22 mouse cellular contexts compared by ENCODE assay signal in genomic region chr1:93142871-93143270, GRCm38 (mm10). TPM values are rescaled to one million over a fixed set of nuclear protein-coding genes. Genes with fewer than 3 reads are reported as not detected.
"Had no signal": no experiment of that assay in that cellular context is flagged by ENCODE, and none has a peak within 500 bp of the region (broad histone marks: within the 10 kb centered on the region; RNA-seq: fewer than 3 reads in every experiment).

No protein-coding gene starts in this region.

- DNase-seq: lung, adult 2 months; lung, postnatal 14 days; lung, postnatal 36 days; right cerebral cortex, postnatal 25 days; right cerebral cortex, postnatal 4 days; spleen, adult 18-20 months; thymus, adult 18-20 months; thymus, postnatal 14 days; thymus, postnatal 36 days had no signal

RNA-seq across cellular contexts. Expression of gene Agxt, which starts 7.8 kb away (rescaled TPM):
- total RNA-seq: megakaryocyte progenitor cell, adult 5-6 weeks; midbrain, postnatal 0 days; monocyte, adult 5-6 weeks; neutrophil, adult 5-6 weeks had no signal
- polyA plus RNA-seq: lung, adult 2 months; lung, embryonic 15.5 days; macrophage; midbrain, embryonic 11.5 days; midbrain, embryonic 13.5 days; midbrain, embryonic 15.5 days; midbrain, postnatal 0 days; neural tube, embryonic 12.5 days; neural tube, embryonic 14.5 days; stomach, embryonic 14.5 days had no signal

RNA-seq across cellular contexts. Expression of gene 2310007B03Rik, which starts 17.9 kb away (rescaled TPM):
- total RNA-seq: megakaryocyte progenitor cell, adult 5-6 weeks; monocyte, adult 5-6 weeks had no signal
- polyA plus RNA-seq: macrophage; midbrain, embryonic 13.5 days; neural tube, embryonic 14.5 days had no signal

RNA-seq across cellular contexts. Expression of gene Crocc2, which starts 25.7 kb away (rescaled TPM):
- total RNA-seq: megakaryocyte progenitor cell, adult 5-6 weeks; monocyte, adult 5-6 weeks; neutrophil, adult 5-6 weeks had no signal
- polyA plus RNA-seq: macrophage; small intestine, adult 2 months had no signal

RNA-seq across cellular contexts. Expression of gene Kif1a, which starts 41.1 kb away (rescaled TPM):
- total RNA-seq: monocyte, adult 5-6 weeks; neutrophil, adult 5-6 weeks had no signal
